Mouse (Mus musculus) liver, adult 2 months (tissue): Measurements from ENCODE around the gene Prss43.

Source experiments
- CTCF ChIP-seq: fragments of 200-500 bp; IDR thresholded peaks from 2 replicates; pipeline ENCODE4 v1.5.1; 2011; ENCODE audit warnings: low read depth, low read length, control low read depth
- POLR2A ChIP-seq: fragments of 200-500 bp; IDR thresholded peaks from 2 replicates; pipeline ENCODE4 v1.6.1; 2011; ENCODE audit warnings: low read length, control low read depth; ENCODE audit not compliant: insufficient read depth; ENCODE audit errors: extremely low read depth

- TF ChIP-seq POLR2A (no peak), CTCF (no peak)
Observed at GRCm38 (mm10) chr9:110825426-110825825, 1.1 kb upstream of the Prss43 start.
